Mouse (Mus musculus): ENCODE measurements around the gene Tex46. TPM values are rescaled to one million over a fixed set of nuclear protein-coding genes. Genes with fewer than 3 reads are reported as not detected.

Tex46 gene
- polyA plus RNA-seq, 1 experiment from 2014 or later: not detected

DNA sequence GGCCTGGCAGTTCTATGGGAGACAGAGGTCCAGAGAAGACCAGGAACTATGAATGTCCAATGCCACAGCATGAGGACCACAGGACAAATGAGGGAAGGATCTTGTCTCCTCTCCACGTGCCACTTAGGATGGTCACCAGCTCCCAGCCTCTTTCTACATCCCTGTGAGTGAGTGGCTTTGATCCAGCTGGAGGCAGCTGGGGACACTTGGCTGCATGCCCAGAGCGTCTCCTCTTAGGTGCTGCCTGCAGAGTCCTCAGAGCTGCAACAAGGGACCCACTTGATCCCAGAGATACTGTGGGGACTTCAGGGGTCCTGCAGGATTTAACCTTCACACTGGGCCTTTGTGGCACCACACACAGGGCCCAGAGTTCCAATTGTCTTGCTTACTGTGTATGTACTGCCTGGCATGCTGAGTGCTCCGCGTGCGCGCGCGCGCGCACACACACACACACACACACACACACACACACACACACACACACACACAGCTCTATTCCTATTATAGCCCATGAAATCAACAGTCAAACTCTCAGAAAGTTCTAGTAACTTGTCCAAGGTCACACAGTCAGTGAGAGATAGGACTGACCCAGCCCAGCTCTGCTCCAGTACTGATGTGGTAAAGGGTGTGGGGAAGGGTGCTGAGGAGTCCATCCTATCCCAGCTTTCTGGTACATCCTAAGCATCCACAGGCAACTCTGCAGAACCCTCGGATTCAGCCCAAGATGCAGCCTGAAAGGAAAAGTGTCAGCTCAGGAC, 21.2 kb downstream of the Tex46 start:
- no peak overlapping the region for H3K9ac ChIP-seq
- ATAC-seq (ENCODE audit: insufficient read depth): no peak
- H3K4me2 ChIP-seq: no peak overlapping the region
- H3K27ac ChIP-seq (replicated peaks): no peak overlapping the region
- H3K9me3 ChIP-seq (replicated peaks): no peaks in the 10 kb centered on the region
- H3K27me3 ChIP-seq: peaks cover 7% of the 10 kb centered on the region
- 79% methylated on average over 11 of the region's 11 CpGs for WGBS (ENCODE audit: insufficient replicate concordance)
- H3K4me1 ChIP-seq (replicated peaks): no peaks in the 10 kb centered on the region
- no peak overlapping the region for H3K4me3 ChIP-seq (replicated peaks)
- no peaks in the 10 kb centered on the region for H3K36me3 ChIP-seq (replicated peaks)

DNA sequence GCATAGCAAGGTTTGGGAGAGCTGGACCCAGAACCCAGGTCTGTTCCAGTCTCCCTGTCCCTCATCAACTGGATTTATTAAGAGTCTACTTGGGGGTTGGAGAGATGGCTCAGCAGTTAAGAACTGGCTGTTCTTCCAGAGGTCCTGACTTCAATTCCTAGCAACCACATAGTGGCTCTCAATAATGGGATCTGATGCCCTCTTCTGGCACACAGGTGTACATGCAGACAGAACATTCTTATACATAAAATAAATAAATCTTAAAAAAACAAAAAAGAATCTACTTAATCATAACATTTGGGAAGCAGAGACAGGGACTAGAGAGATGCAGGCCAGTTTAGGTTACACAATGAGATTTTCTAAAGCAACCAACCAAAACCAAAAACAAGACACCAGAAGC, 25.8 kb downstream of the Tex46 start:
- Histone ChIP-seq H3K9me3 (replicated peaks) (no peaks in the 10 kb centered on the region), H3K27ac (replicated peaks) (no peak overlapping the region), H3K9ac (no peak overlapping the region), H3K27me3 (peaks cover 36% of the 10 kb centered on the region), H3K4me2 (no peak overlapping the region), H3K4me3 (replicated peaks) (no peak overlapping the region), H3K4me1 (replicated peaks) (peaks cover 10% of the 10 kb centered on the region), H3K36me3 (replicated peaks) (no peaks in the 10 kb centered on the region)
- ATAC-seq (ENCODE audit: insufficient read depth): no peak

DNA sequence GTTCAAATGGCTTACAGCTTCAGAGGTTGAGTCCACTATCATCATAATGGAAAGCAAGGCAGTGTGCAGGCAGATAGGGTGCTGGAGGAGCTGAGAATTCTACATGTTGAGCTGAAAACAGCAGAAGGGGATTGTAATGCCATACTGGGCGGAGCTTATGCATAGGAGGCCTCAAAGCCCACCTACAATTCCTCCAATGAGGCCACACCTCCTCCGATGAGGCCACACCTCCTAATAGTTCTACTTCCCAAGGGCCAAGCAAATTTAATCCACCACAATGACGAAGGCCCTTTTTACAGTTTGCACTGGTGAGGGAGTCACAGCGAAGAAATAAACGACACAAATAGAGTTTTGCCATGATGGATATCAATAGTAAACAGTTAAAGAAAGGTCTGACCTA, 26.3 kb downstream of the Tex46 start:
- ATAC-seq (ENCODE audit: insufficient read depth): no peak
- H3K4me2 ChIP-seq: no peak overlapping the region
- no peak overlapping the region for H3K27ac ChIP-seq (replicated peaks)
- H3K9ac ChIP-seq: no peak overlapping the region
- H3K9me3 ChIP-seq (replicated peaks): no peaks in the 10 kb centered on the region
- peaks cover 36% of the 10 kb centered on the region for H3K27me3 ChIP-seq
- WGBS (ENCODE audit: insufficient replicate concordance): 45% methylated on average over 5 of the region's 5 CpGs
- no peaks in the 10 kb centered on the region for H3K36me3 ChIP-seq (replicated peaks)
- H3K4me3 ChIP-seq (replicated peaks): no peak overlapping the region
- H3K4me1 ChIP-seq (replicated peaks): peaks cover 10% of the 10 kb centered on the region

DNA sequence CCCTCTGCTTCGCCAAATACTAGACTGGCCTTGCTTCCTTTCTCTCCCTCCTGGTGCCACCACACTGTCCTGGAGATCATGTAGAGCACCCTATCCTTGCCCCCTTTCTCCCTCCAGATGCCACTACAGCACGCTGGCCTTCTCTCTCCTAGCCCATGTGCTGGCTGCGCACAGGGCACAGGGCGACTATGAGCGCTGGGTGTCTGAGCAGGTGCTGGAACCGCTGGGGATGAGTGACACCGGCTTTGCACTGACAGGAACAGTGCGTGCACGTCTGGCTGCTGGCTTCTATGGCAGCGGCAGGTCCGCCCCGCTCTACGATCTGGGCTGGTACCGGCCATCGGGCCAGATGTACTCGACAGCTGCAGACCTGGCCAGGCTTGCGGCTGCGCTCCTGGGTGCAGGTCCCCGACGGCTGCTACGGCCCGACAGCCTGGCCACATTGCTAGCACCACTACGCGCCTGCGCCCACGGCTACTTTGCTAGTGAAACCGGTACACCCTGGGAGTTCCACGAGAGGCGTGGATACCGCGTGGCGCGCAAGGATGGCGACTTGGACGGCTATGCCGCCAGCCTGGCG, 26.8 kb downstream of the Tex46 start:
- Histone ChIP-seq H3K4me3 (replicated peaks) (peak overlapping the region; percentile 33), H3K9ac (no peak overlapping the region)

DNA sequence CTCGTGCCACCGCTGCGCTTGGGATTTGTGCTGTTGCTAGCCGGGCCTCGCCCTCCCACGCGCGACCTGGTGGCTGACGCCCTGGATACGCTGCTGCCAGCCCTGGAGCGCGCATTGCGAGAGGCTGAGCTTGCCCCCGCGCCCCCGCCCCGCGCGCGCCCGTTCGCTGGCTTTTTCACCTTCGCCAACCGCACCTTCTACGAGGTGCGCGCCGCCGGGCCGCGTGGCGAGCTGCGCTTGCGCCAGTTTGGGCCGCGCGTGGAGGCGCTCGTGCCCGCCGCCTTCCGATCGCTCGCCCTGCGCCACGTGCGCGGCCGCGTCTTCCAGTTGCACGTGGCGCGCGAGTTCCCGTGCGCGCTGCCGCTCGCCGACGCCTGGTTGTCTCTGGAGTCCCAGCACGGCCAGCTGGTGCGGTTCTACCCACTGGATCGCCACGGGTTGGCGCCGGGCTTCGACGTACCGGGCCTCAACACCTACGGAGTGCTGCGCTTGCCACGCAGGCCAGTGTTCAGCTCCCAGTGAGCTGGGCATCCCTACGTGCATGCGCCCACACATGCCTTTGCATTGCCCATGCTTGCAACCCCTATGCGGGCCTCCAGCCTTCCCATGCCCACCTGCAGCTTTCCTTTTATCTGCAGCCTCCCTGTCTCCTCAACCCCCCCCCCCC, 27.5 kb downstream of the Tex46 start:
- Histone ChIP-seq H3K27me3 (peaks cover 36% of the 10 kb centered on the region), H3K9ac (no peak overlapping the region), H3K36me3 (replicated peaks) (no peaks in the 10 kb centered on the region), H3K4me3 (replicated peaks) (peak overlapping the region; percentile 33), H3K27ac (replicated peaks) (no peak overlapping the region), H3K4me1 (replicated peaks) (peaks cover 10% of the 10 kb centered on the region), H3K9me3 (replicated peaks) (no peaks in the 10 kb centered on the region), H3K4me2 (peak overlapping the region; percentile 57)
- 3% methylated on average over 76 of the region's 76 CpGs for WGBS (ENCODE audit: insufficient replicate concordance)
- ATAC-seq (ENCODE audit: insufficient read depth): no peak

More for the DNA sequence above, 26.8 kb downstream of the Tex46 start:
- no peak for ATAC-seq (ENCODE audit: insufficient read depth)
- H3K27me3 ChIP-seq: peaks cover 36% of the 10 kb centered on the region
- peak overlapping the region; percentile 57 for H3K4me2 ChIP-seq
- no peaks in the 10 kb centered on the region for H3K9me3 ChIP-seq (replicated peaks)
- H3K36me3 ChIP-seq (replicated peaks): no peaks in the 10 kb centered on the region
- H3K4me1 ChIP-seq (replicated peaks): peaks cover 10% of the 10 kb centered on the region
- WGBS (ENCODE audit: insufficient replicate concordance): 20% methylated on average over 37 of the region's 37 CpGs
- H3K27ac ChIP-seq (replicated peaks): no peak overlapping the region

DNA sequence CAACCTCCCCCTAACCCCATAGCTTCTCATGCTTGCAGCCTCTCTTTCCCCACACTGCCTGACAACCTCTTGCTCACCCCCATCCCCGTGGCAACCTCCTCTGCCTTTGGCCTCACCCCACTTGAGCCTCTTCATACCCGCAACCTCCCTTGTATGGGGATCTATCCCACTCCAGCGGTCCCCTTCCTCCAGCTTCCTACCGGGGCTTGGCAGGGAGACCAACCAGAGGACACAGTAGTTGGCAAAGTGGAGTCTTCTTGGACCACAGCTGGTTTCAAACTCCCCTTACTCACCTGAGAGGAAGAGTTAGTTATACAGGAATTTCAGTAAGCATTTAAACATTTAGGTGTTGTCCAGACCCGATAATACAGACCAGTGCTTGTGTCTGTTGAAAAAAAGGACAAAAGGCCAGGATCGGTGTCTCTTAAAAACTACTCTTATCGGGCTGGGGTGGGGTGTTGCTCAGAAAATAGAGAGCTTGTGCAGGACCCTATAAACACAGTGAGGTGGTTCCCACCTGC, 28.1 kb downstream of the Tex46 start:
- H3K9ac ChIP-seq: no peak overlapping the region
- no peak for ATAC-seq (ENCODE audit: insufficient read depth)

DNA sequence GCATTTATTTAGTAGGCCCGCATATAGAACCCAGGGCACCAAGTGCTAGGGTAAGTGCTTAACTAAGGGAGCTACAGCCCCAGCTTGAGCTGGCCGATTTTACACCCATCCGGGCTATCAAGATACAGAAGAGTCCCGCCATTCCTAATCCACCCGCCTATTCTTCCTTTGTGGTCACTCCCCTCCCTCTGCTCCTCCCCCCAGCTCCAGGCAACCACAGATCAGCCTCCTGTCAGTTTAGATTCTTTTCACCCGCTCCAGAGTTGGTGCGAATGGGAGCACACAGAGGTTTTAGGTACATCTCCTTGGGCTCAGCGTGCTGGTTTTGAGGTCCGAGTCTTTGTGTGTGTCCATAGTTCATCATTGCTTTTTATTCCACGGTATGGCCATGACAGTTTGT, 28.7 kb downstream of the Tex46 start:
- Histone ChIP-seq H3K27ac (replicated peaks) (no peak overlapping the region), H3K4me3 (replicated peaks) (no peak overlapping the region), H3K4me2 (no peak overlapping the region), H3K4me1 (replicated peaks) (peaks cover 10% of the 10 kb centered on the region), H3K9ac (no peak overlapping the region), H3K36me3 (replicated peaks) (no peaks in the 10 kb centered on the region), H3K9me3 (replicated peaks) (no peaks in the 10 kb centered on the region), H3K27me3 (peaks cover 36% of the 10 kb centered on the region)
- ATAC-seq (ENCODE audit: insufficient read depth): no peak
- 7% methylated on average over 10 of the region's 10 CpGs for WGBS (ENCODE audit: insufficient replicate concordance)

More for the DNA sequence above, 28.1 kb downstream of the Tex46 start:
- H3K4me3 ChIP-seq (replicated peaks): no peak overlapping the region
- H3K9me3 ChIP-seq (replicated peaks): no peaks in the 10 kb centered on the region
- H3K4me2 ChIP-seq: no peak overlapping the region
- peaks cover 10% of the 10 kb centered on the region for H3K4me1 ChIP-seq (replicated peaks)
- no peaks in the 10 kb centered on the region for H3K36me3 ChIP-seq (replicated peaks)
- 32% methylated on average over 7 of the region's 7 CpGs for WGBS (ENCODE audit: insufficient replicate concordance)
- H3K27ac ChIP-seq (replicated peaks): no peak overlapping the region
- H3K27me3 ChIP-seq: peaks cover 36% of the 10 kb centered on the region

DNA sequence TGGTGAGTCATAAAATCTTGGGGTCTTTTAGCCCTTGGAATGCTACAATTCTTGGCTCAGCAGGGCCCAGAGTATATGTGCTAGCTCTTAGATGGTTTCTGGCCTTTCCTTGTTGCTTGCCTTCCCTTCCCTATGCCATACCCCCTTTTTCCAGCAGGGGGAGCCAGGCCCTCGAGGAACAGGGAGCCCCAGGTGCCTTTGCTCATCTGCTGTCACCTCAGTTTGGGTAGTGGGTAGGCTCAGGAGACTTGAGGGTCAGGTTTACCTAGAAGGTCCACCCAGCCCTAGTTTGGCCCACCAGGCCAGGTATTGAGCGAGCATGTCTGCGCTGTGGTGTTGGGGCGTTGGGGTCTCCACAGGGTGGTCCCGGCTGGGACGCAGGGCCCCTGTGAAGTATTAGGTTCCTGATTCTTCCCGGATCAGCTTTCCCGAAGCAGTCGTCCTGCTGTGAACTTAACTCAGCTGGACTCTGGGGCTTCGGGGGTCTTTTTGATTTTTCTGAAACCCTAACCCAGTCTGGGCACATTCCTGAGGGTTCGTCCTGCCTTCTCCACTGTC, 38.8 kb downstream of the Tex46 start:
- peaks cover 6% of the 10 kb centered on the region; the same call in 1 of the 2 replicates for H3K27me3 ChIP-seq
- no peak overlapping the region for H3K9ac ChIP-seq
- no peaks in the 10 kb centered on the region for H3K36me3 ChIP-seq (replicated peaks)
- H3K4me2 ChIP-seq: no peak overlapping the region
- H3K9me3 ChIP-seq (replicated peaks): no peaks in the 10 kb centered on the region
- no peak overlapping the region for H3K27ac ChIP-seq (replicated peaks)
- WGBS (ENCODE audit: insufficient replicate concordance): 13% methylated on average over 11 of the region's 11 CpGs
- peaks cover 21% of the 10 kb centered on the region for H3K4me1 ChIP-seq (replicated peaks)
- H3K4me3 ChIP-seq (replicated peaks): no peak overlapping the region
- no peak for ATAC-seq (ENCODE audit: insufficient read depth)

DNA sequence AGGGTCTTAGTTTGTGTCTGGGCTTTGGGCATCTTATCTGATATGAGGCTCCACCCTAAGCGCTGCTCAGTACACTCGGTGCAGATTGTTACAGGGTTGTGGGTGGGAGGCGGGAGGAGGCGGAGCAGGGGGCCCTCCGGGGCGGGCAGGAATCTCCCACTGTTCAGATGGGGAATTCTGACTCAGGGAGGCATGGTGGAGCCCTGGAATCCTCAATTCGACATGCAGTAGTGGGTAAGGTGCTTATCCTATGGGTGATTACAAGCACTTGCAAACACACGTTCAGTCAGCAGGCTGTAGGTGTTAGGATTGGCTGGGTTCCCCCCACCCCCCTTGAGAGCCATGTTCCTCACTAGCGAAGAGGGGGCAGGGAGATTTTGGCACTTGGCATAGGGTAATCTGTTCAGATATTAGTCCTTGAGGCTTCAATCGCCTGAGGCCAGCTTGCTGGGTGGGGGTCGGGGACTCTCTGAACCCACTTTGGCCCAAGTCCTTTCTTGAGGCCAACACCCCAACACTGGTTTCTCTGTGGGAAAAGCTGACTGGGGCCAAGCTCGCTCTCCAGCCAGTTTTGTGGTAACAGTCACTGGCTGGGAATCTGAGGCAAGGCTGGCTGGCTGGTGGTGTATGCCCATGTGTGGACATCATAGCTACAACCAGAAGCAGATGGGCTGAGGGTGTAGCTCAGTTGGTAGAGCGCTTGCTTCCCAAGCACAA, 39.4 kb downstream of the Tex46 start:
- Histone ChIP-seq H3K4me3 (replicated peaks) (no peak overlapping the region), H3K9ac (no peak overlapping the region), H3K36me3 (replicated peaks) (no peaks in the 10 kb centered on the region), H3K4me1 (replicated peaks) (peaks cover 21% of the 10 kb centered on the region), H3K4me2 (no peak overlapping the region), H3K9me3 (replicated peaks) (no peaks in the 10 kb centered on the region), H3K27me3 (peaks cover 6% of the 10 kb centered on the region; the same call in 1 of the 2 replicates), H3K27ac (replicated peaks) (no peak overlapping the region)
- no peak for ATAC-seq (ENCODE audit: insufficient read depth)
- WGBS (ENCODE audit: insufficient replicate concordance): 30% methylated on average over 13 of the region's 13 CpGs

DNA sequence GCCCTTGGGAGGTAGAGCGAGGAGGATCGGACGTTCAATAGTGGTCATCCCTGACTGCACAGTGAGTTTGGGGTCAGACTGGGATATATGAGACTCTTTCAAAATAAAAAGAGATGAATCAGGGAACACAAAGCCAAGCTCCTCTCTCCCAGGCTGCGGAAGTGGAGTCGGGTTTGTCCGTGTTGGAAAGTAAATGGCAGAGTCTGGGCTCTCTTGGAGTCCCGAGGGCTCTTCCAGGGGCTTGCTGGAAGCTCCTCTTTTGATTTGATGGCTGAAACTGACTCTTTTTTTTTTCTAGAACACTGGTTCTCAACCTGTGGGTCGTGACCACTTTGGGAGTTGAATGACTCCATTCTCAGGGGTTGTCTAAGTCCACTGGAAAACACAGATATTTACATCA, 40.0 kb downstream of the Tex46 start:
- 67% methylated on average over 8 of the region's 8 CpGs for WGBS (ENCODE audit: insufficient replicate concordance)
- Histone ChIP-seq H3K4me3 (replicated peaks) (no peak overlapping the region), H3K27me3 (peaks cover 6% of the 10 kb centered on the region; the same call in 1 of the 2 replicates), H3K36me3 (replicated peaks) (no peaks in the 10 kb centered on the region), H3K9ac (no peak overlapping the region), H3K27ac (replicated peaks) (no peak overlapping the region), H3K4me2 (no peak overlapping the region), H3K9me3 (replicated peaks) (no peaks in the 10 kb centered on the region), H3K4me1 (replicated peaks) (peaks cover 21% of the 10 kb centered on the region)
- no peak for ATAC-seq (ENCODE audit: insufficient read depth)

All from liver, embryonic 15.5 days (tissue).